Mouse (Mus musculus) liver, embryonic 13.5 days (tissue): Measurements from ENCODE around the gene Sec14l5. TPM values are rescaled to one million over a fixed set of nuclear protein-coding genes. Genes with fewer than 3 reads are reported as not detected.
A peak's percentile ranks its signal among the peaks of the same experiment; 100 is the strongest.

Experiments
- ATAC-seq: fragments of 200-750 bp; cut with Nextera tagmentation; 2 replicates; pipeline ENCODE4 v1.8.0; 2017; ENCODE audit warnings: low read depth, mild to moderate bottlenecking, moderate number of reproducible peaks, moderate library complexity
- DNase-seq: peaks from one replicate; pipeline ENCODE4 v3.0.0; 2022
- H3K27ac ChIP-seq: fragments of 300-500 bp; sonication (generic); 2 replicates; pipeline ENCODE4 v1.5.1; 2015; ENCODE audit warnings: moderate library complexity, mild to moderate bottlenecking, inconsistent platforms
- H3K27me3 ChIP-seq: fragments of 300-500 bp; sonication (generic); 2 replicates; pipeline ENCODE4 v1.6.1; 2015; ENCODE audit warnings: mild to moderate bottlenecking, inconsistent platforms
- H3K36me3 ChIP-seq: fragments of 300-500 bp; sonication (generic); 2 replicates; pipeline ENCODE4 v1.6.1; 2015; ENCODE audit warnings: mild to moderate bottlenecking, inconsistent platforms
- H3K4me1 ChIP-seq: fragments of 300-500 bp; sonication (generic); replicated peaks from 2 replicates; pipeline ENCODE4 v1.6.1; 2015; ENCODE audit warnings: inconsistent platforms
- H3K4me2 ChIP-seq: fragments of 300-500 bp; sonication (generic); 2 replicates; pipeline ENCODE4 v1.6.1; 2015; ENCODE audit warnings: inconsistent platforms, mild to moderate bottlenecking, moderate library complexity
- H3K4me3 ChIP-seq: fragments of 300-500 bp; sonication (generic); replicated peaks from 2 replicates; pipeline ENCODE4 v1.5.1; 2015; ENCODE audit warnings: mild to moderate bottlenecking, inconsistent platforms
- H3K9ac ChIP-seq: fragments of 300-500 bp; sonication (generic); 2 replicates; pipeline ENCODE4 v1.6.1; 2015; ENCODE audit warnings: mild to moderate bottlenecking, inconsistent platforms
- H3K9me3 ChIP-seq: fragments of 300-500 bp; sonication (generic); replicated peaks from 2 replicates; pipeline ENCODE4 v1.6.1; 2016; ENCODE audit warnings: inconsistent platforms
- WGBS: fragments of 180-500 bp; shearing (Covaris S2); methylation state at CpG from one replicate; pipeline ENCODE4 v1.1.7; 2015; ENCODE audit not compliant: insufficient replicate concordance; 5-methylcytosine and 5-hydroxymethylcytosine counted together
- polyA plus RNA-seq: library from polyadenylated mRNA; unstranded; fragments of >200 nt; fragmentation: Nextera tagmentation; extraction: Ambion mirVana; gene quantifications from 2 replicates; pipeline ENCODE4 v1.2.1, GENCODE M21; 2015

Gene Sec14l5
- 0.02 TPM in 1 of 2 replicates, not detected in the other for polyA plus RNA-seq

- Histone ChIP-seq H3K36me3 (no peaks in the 10 kb centered on the region), H3K4me2 (peak within 1 kb of the TSS; percentile 62), H3K4me1 (peaks cover 17% of the 10 kb centered on the region), H3K4me3 (peak within 1 kb of the TSS; percentile 35), H3K9ac (no peak within 1 kb of the TSS), H3K9me3 (no peaks in the 10 kb centered on the region), H3K27ac (no peak within 1 kb of the TSS), H3K27me3 (peaks cover 28% of the 10 kb centered on the region)
- WGBS, result 19% methylated on average over 13 of the region's 13 CpGs
- ATAC-seq, result no peak; the same call in 1 of the 2 replicates
- DNase-seq, result no peak
These were observed at the start of gene Sec14l5 for GRCm38 (mm10) chr16:5147037-5147385. TSS of gene Sec14l5 (plus strand) at chr16:5147109.

- H3K4me1 ChIP-seq, result no peaks in the 10 kb centered on the region
- WGBS, result 60% methylated on average over 6 of the region's 6 CpGs
- H3K9ac ChIP-seq, result no peak overlapping the region
- no peak overlapping the region for H3K4me2 ChIP-seq
- no peaks in the 10 kb centered on the region for H3K36me3 ChIP-seq
- no peaks in the 10 kb centered on the region for H3K9me3 ChIP-seq
- H3K27me3 ChIP-seq, result no peaks in the 10 kb centered on the region
- H3K27ac ChIP-seq, result no peak overlapping the region
- H3K4me3 ChIP-seq, result no peak overlapping the region
- ATAC-seq (no peak), DNase-seq (no peak)
These were observed 45.9 kb upstream of the Sec14l5 start for GRCm38 (mm10) chr16:5101000-5101399.

GRCm38 (mm10) chr16:5109877-5110276 is 37.0 kb upstream of the Sec14l5 start:
- ATAC-seq (peak; percentile 74), DNase-seq (no peak)
- H3K4me1 ChIP-seq, result no peaks in the 10 kb centered on the region
- no peaks in the 10 kb centered on the region for H3K9me3 ChIP-seq
- H3K27ac ChIP-seq, result peak overlapping the region; percentile 4; the same call in 1 of the 2 replicates
- no peak overlapping the region for H3K4me3 ChIP-seq
- H3K9ac ChIP-seq, result no peak overlapping the region
- no peak overlapping the region for H3K4me2 ChIP-seq
- H3K36me3 ChIP-seq, result no peaks in the 10 kb centered on the region
- WGBS, result 52% methylated on average over 7 of the region's 7 CpGs
- no peaks in the 10 kb centered on the region for H3K27me3 ChIP-seq

GRCm38 (mm10) chr16:5111021-5111420 is 35.9 kb upstream of the Sec14l5 start:
- H3K4me1 ChIP-seq, result no peaks in the 10 kb centered on the region
- no peak overlapping the region for H3K4me2 ChIP-seq
- DNase-seq (no peak), ATAC-seq (no peak)
- H3K27ac ChIP-seq, result no peak overlapping the region
- H3K9me3 ChIP-seq, result no peaks in the 10 kb centered on the region
- H3K4me3 ChIP-seq, result no peak overlapping the region
- no peaks in the 10 kb centered on the region for H3K36me3 ChIP-seq
- no peaks in the 10 kb centered on the region for H3K27me3 ChIP-seq
- WGBS, result 80% methylated on average over 3 of the region's 3 CpGs
- no peak overlapping the region for H3K9ac ChIP-seq

GRCm38 (mm10) chr16:5113002-5113550 is 33.8 kb upstream of the Sec14l5 start:
- H3K4me3 ChIP-seq, result no peak overlapping the region
- H3K4me2 ChIP-seq, result no peak overlapping the region
- H3K27me3 ChIP-seq, result no peaks in the 10 kb centered on the region
- H3K9ac ChIP-seq, result no peak overlapping the region
- no peak overlapping the region for H3K27ac ChIP-seq
- H3K36me3 ChIP-seq, result no peaks in the 10 kb centered on the region
- H3K4me1 ChIP-seq, result no peaks in the 10 kb centered on the region
- no peaks in the 10 kb centered on the region for H3K9me3 ChIP-seq
- DNase-seq (no peak), ATAC-seq (no peak)
- 56% methylated on average over 4 of the region's 4 CpGs for WGBS

GRCm38 (mm10) chr16:5113582-5113981 is 33.3 kb upstream of the Sec14l5 start:
- Histone ChIP-seq H3K36me3 (no peaks in the 10 kb centered on the region), H3K4me1 (no peaks in the 10 kb centered on the region), H3K9ac (no peak overlapping the region), H3K27me3 (no peaks in the 10 kb centered on the region), H3K9me3 (no peaks in the 10 kb centered on the region), H3K4me2 (no peak overlapping the region), H3K27ac (no peak overlapping the region), H3K4me3 (no peak overlapping the region)
- ATAC-seq (no peak), DNase-seq (no peak)
- WGBS, result 53% methylated on average over 2 of the region's 2 CpGs

- Histone ChIP-seq H3K4me2 (no peak overlapping the region), H3K27ac (no peak overlapping the region), H3K4me3 (no peak overlapping the region), H3K27me3 (peaks cover 10% of the 10 kb centered on the region; the same call in 1 of the 2 replicates), H3K4me1 (no peaks in the 10 kb centered on the region), H3K9me3 (no peaks in the 10 kb centered on the region), H3K36me3 (no peaks in the 10 kb centered on the region), H3K9ac (no peak overlapping the region)
- 57% methylated on average over 4 of the region's 4 CpGs for WGBS
- DNase-seq (no peak), ATAC-seq (no peak)
These were observed 27.5 kb upstream of the Sec14l5 start for GRCm38 (mm10) chr16:5119385-5119784.

- H3K36me3 ChIP-seq, result no peaks in the 10 kb centered on the region
- H3K27ac ChIP-seq, result no peak overlapping the region
- peaks cover 10% of the 10 kb centered on the region; the same call in 1 of the 2 replicates for H3K27me3 ChIP-seq
- ATAC-seq (no peak), DNase-seq (no peak)
- no peak overlapping the region for H3K9ac ChIP-seq
- no peaks in the 10 kb centered on the region for H3K4me1 ChIP-seq
- WGBS, result 56% methylated on average over 4 of the region's 4 CpGs
- no peaks in the 10 kb centered on the region for H3K9me3 ChIP-seq
- no peak overlapping the region for H3K4me2 ChIP-seq
- no peak overlapping the region for H3K4me3 ChIP-seq
These were observed 27.1 kb upstream of the Sec14l5 start for GRCm38 (mm10) chr16:5119845-5120244.

- ATAC-seq, result no peak
- Histone ChIP-seq H3K9me3 (no peaks in the 10 kb centered on the region), H3K27me3 (peaks cover 15% of the 10 kb centered on the region)
These were observed 23.4 kb upstream of the Sec14l5 start for GRCm38 (mm10) chr16:5123476-5123875.

GRCm38 (mm10) chr16:5130196-5130595 is 16.7 kb upstream of the Sec14l5 start:
- no peak overlapping the region for H3K27ac ChIP-seq
- no peaks in the 10 kb centered on the region for H3K36me3 ChIP-seq
- peaks cover 60% of the 10 kb centered on the region for H3K27me3 ChIP-seq
- no peak overlapping the region for H3K4me3 ChIP-seq
- DNase-seq (no peak), ATAC-seq (no peak)
- H3K9ac ChIP-seq, result no peak overlapping the region
- H3K4me2 ChIP-seq, result no peak overlapping the region
- no peaks in the 10 kb centered on the region for H3K9me3 ChIP-seq
- 29% methylated on average over 2 of the region's 2 CpGs for WGBS
- no peaks in the 10 kb centered on the region for H3K4me1 ChIP-seq

More at GRCm38 (mm10) chr16:5123476-5123875, 23.4 kb upstream of the Sec14l5 start:
- WGBS, result 54% methylated on average over 6 of the region's 6 CpGs
- Histone ChIP-seq H3K4me2 (no peak overlapping the region), H3K36me3 (no peaks in the 10 kb centered on the region), H3K4me1 (no peaks in the 10 kb centered on the region), H3K9ac (no peak overlapping the region), H3K27ac (no peak overlapping the region), H3K4me3 (no peak overlapping the region)
- DNase-seq, result no peak

GRCm38 (mm10) chr16:5130766-5131165 is 16.1 kb upstream of the Sec14l5 start:
- ATAC-seq (peak; percentile 37; the same call in 1 of the 2 replicates), DNase-seq (no peak)

GRCm38 (mm10) chr16:5131251-5131922 is 15.5 kb upstream of the Sec14l5 start:
- Histone ChIP-seq H3K9me3 (no peaks in the 10 kb centered on the region), H3K27ac (no peak overlapping the region), H3K4me2 (peak overlapping the region; percentile 50), H3K36me3 (no peaks in the 10 kb centered on the region), H3K4me1 (peaks cover 5% of the 10 kb centered on the region; the same call in 1 of the 2 replicates), H3K9ac (no peak overlapping the region), H3K4me3 (peak overlapping the region; percentile 43), H3K27me3 (peaks cover 60% of the 10 kb centered on the region)
- DNase-seq, result no peak
- ATAC-seq, result no peak
- WGBS, result 5% methylated on average over 25 of the region's 25 CpGs

More at GRCm38 (mm10) chr16:5130766-5131165, 16.1 kb upstream of the Sec14l5 start:
- WGBS, result 21% methylated on average over 4 of the region's 4 CpGs
- H3K9me3 ChIP-seq, result no peaks in the 10 kb centered on the region
- no peaks in the 10 kb centered on the region for H3K36me3 ChIP-seq
- no peak overlapping the region for H3K4me3 ChIP-seq
- H3K27ac ChIP-seq, result no peak overlapping the region
- peaks cover 60% of the 10 kb centered on the region for H3K27me3 ChIP-seq
- no peaks in the 10 kb centered on the region; the same call in 1 of the 2 replicates for H3K4me1 ChIP-seq
- no peak overlapping the region for H3K9ac ChIP-seq
- H3K4me2 ChIP-seq, result no peak overlapping the region
